Mouse (Mus musculus) hematopoietic multipotent progenitor cell, adult 10-12 weeks (in vitro differentiated cells): ENCODE measurements around the gene Gm47283. TPM values are rescaled to one million over a fixed set of nuclear protein-coding genes. Genes with fewer than 3 reads are reported as not detected.

Source experiments
- polyA plus RNA-seq: library from polyadenylated mRNA; stranded (reverse); fragments of >175 nt; gene quantifications from 2 replicates; pipeline ENCODE4 v1.2.3, GENCODE M21; 2012; ENCODE audit warnings: low replicate concordance

Gm47283 gene
- not detected in 2 replicates for polyA plus RNA-seq

DNA sequence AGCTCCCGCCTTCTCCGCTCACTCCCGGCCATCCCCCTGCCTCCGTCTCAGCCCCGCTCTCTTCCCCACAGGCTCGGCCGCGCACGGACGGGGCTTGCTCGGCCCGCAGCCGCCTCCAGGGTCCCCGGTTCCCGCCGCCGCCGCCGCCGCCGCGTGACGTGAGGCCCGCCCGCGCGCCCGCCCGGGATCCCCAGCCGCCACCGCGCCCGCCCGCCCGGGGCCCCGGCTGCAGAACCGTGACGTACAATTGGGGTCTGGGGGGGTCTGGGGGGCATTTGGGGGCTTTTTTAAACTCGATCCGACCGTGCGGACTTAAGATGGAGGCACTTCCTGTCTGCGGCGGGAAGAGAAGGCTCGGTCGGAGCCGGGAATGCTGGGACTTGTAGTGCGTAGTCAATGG lies at the start of gene Gm47283:
Gene Gm47283, plus strand, starts transcription at position 301 of the 400 bp plus-strand sequence.

DNA sequence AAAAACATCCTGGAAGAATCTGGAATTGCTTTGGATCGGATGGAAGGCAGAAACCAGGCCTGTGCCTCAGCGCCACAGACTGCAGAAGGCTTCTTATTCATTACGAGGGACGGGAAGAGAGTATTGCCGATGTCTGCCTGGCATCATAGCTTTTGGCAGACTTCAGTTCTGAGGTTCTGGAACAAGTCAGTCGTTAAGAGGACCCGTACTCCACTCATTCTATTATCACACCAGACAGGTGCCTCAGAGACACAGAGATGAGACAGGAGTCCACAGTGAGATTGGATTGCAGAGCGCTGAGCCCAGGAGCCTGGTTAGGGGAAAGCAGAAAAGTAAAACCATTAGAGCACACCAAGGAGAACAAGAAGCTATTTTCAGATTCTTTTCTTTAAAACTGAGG lies 29.8 kb upstream of the Gm47283 start, which contains the start of gene Gm21860:
Gene Gm21860, minus strand, starts transcription at position 101 of the 400 bp plus-strand sequence.

DNA sequence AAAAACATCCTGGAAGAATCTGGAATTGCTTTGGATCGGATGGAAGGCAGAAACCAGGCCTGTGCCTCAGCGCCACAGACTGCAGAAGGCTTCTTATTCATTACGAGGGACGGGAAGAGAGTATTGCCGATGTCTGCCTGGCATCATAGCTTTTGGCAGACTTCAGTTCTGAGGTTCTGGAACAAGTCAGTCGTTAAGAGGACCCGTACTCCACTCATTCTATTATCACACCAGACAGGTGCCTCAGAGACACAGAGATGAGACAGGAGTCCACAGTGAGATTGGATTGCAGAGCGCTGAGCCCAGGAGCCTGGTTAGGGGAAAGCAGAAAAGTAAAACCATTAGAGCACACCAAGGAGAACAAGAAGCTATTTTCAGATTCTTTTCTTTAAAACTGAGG lies 54.5 kb downstream of the Gm47283 start, which contains the start of gene Gm21748:
Gene Gm21748, minus strand, starts transcription at position 101 of the 400 bp plus-strand sequence.

Other genes starting within 250 kb of the Gm47283 start
- not detected in 2 replicates for gene Gm21860, start 29.9 kb upstream of the Gm47283 start, polyA plus RNA-seq
- not detected in 2 replicates for gene Gm21748, start 54.4 kb downstream of the Gm47283 start, polyA plus RNA-seq